In genomic region chr15:96948471-96948870, GRCm38 (mm10) we compare ENCODE assay signal across 9 mouse cellular contexts.
DNase-seq lines count a peak whose midpoint lies in the region; ATAC-seq and TF ChIP-seq lines count a peak whose summit lies in the region.
"Had no signal": no experiment of that assay in that cellular context is flagged by ENCODE, and none has a peak within 500 bp of the region (broad histone marks: within the 10 kb centered on the region; RNA-seq: fewer than 3 reads in every experiment).

No protein-coding gene starts in this region.

- H3K27me3 ChIP-seq in hindbrain, postnatal 0 days (ENCODE audit: insufficient read depth, low read length): no peaks in the 10 kb centered on the region
- H3K27me3 ChIP-seq in hindbrain, embryonic 16.5 days (replicated peaks; ENCODE audit: control insufficient read depth, insufficient read depth, low read length): no peaks in the 10 kb centered on the region
- no peaks in the 10 kb centered on the region for H3K27me3 ChIP-seq in liver, embryonic 14.5 days (ENCODE audit: control insufficient read depth, insufficient read depth, low read length)
- H3K27me3 ChIP-seq in stomach, embryonic 14.5 days (ENCODE audit: control insufficient read depth, insufficient read depth, low read length): no peaks in the 10 kb centered on the region
- H3K27me3 ChIP-seq in neural tube, embryonic 15.5 days (replicated peaks): no peaks in the 10 kb centered on the region
- H3K27me3 ChIP-seq: embryonic facial prominence, embryonic 13.5 days had no signal

- H3K9me3 ChIP-seq in hindbrain, postnatal 0 days (ENCODE audit: low read length): no peaks in the 10 kb centered on the region
- H3K9me3 ChIP-seq in hindbrain, embryonic 16.5 days (ENCODE audit: control insufficient read depth, low read length): no peaks in the 10 kb centered on the region
- no peaks in the 10 kb centered on the region for H3K9me3 ChIP-seq in liver, embryonic 14.5 days (ENCODE audit: control insufficient read depth, low read length)
- H3K9me3 ChIP-seq in stomach, embryonic 14.5 days (ENCODE audit: control insufficient read depth, low read depth, low read length): no peaks in the 10 kb centered on the region
- H3K9me3 ChIP-seq in neural tube, embryonic 15.5 days (replicated peaks): no peaks in the 10 kb centered on the region
- H3K9me3 ChIP-seq: embryonic facial prominence, embryonic 13.5 days had no signal

- H3K27ac ChIP-seq in hindbrain, postnatal 0 days: no peak overlapping the region
- H3K27ac ChIP-seq in hindbrain, embryonic 16.5 days (ENCODE audit: low read depth, low read length): no peak overlapping the region
- H3K27ac ChIP-seq in liver, embryonic 14.5 days: no peak overlapping the region
- H3K27ac ChIP-seq in stomach, embryonic 14.5 days (ENCODE audit: low read length): no peak overlapping the region
- no peak overlapping the region for H3K27ac ChIP-seq in neural tube, embryonic 15.5 days (replicated peaks)
- H3K27ac ChIP-seq: embryonic facial prominence, embryonic 13.5 days had no signal

- no peak overlapping the region for H3K9ac ChIP-seq in hindbrain, postnatal 0 days (replicated peaks; ENCODE audit: low read length)
- H3K9ac ChIP-seq in hindbrain, embryonic 16.5 days (ENCODE audit: low read depth, low read length): no peak overlapping the region
- no peak overlapping the region for H3K9ac ChIP-seq in liver, embryonic 14.5 days (replicated peaks)
- H3K9ac ChIP-seq in stomach, embryonic 14.5 days (replicated peaks; ENCODE audit: low read depth, low read length): no peak overlapping the region
- no peak overlapping the region for H3K9ac ChIP-seq in neural tube, embryonic 15.5 days (replicated peaks)
- H3K9ac ChIP-seq: embryonic facial prominence, embryonic 13.5 days had no signal

- no peak overlapping the region for H3K4me2 ChIP-seq in hindbrain, postnatal 0 days (ENCODE audit: low read depth, low read length)
- no peak overlapping the region for H3K4me2 ChIP-seq in hindbrain, embryonic 16.5 days (ENCODE audit: low read length)
- H3K4me2 ChIP-seq in liver, embryonic 14.5 days (ENCODE audit: low read depth): no peak overlapping the region
- no peak overlapping the region for H3K4me2 ChIP-seq in stomach, embryonic 14.5 days (replicated peaks; ENCODE audit: low read depth, low read length)
- H3K4me2 ChIP-seq in neural tube, embryonic 15.5 days: no peak overlapping the region
- H3K4me2 ChIP-seq: embryonic facial prominence, embryonic 13.5 days had no signal

- no peaks in the 10 kb centered on the region for H3K4me1 ChIP-seq in hindbrain, postnatal 0 days (ENCODE audit: insufficient read depth, low read length)
- no peaks in the 10 kb centered on the region for H3K4me1 ChIP-seq in hindbrain, embryonic 16.5 days (ENCODE audit: control insufficient read depth, insufficient read depth, low read depth, low read length)
- H3K4me1 ChIP-seq in liver, embryonic 14.5 days (replicated peaks; ENCODE audit: control insufficient read depth in 2 of 2, insufficient read depth in 2 of 2, low read length in 1 of 2): no peaks in the 10 kb centered on the region; a peak in 1 of 4 replicates
- peaks cover 9% of the 10 kb centered on the region; the same call in 1 of the 2 replicates for H3K4me1 ChIP-seq in stomach, embryonic 14.5 days (ENCODE audit: control insufficient read depth, insufficient read depth, low read length)
- peaks cover 6% of the 10 kb centered on the region for H3K4me1 ChIP-seq in neural tube, embryonic 15.5 days

- H3K4me3 ChIP-seq in hindbrain, postnatal 0 days (ENCODE audit: low read length): no peak overlapping the region
- H3K4me3 ChIP-seq in hindbrain, embryonic 16.5 days (ENCODE audit: low read length): no peak overlapping the region
- no peak overlapping the region for H3K4me3 ChIP-seq in liver, embryonic 14.5 days (ENCODE audit: insufficient read depth in 1 of 2, low read depth in 2 of 2, low read length in 2 of 2)
- no peak overlapping the region for H3K4me3 ChIP-seq in stomach, embryonic 14.5 days (ENCODE audit: low read depth, low read length)
- no peak overlapping the region for H3K4me3 ChIP-seq in neural tube, embryonic 15.5 days (replicated peaks)
- H3K4me3 ChIP-seq: embryonic facial prominence, embryonic 13.5 days had no signal

- ATAC-seq in hindbrain, postnatal 0 days: no peak
- no peak for ATAC-seq in hindbrain, embryonic 16.5 days
- ATAC-seq in granulocyte monocyte progenitor cell, adult 5-6 weeks (replicated peaks; ENCODE audit: poor library complexity, severe bottlenecking): 0 out of 2 replicates have a peak, but pooled peaks have one; percentile 44
- ATAC-seq in liver, embryonic 14.5 days (ENCODE audit: insufficient read depth): peak; percentile 56
- ATAC-seq in stomach, embryonic 14.5 days (ENCODE audit: insufficient number of reproducible peaks, insufficient read depth, low FRiP score, low read depth): peak; percentile 58; the same call in 1 of the 2 replicates
- no peak for ATAC-seq in neural tube, embryonic 15.5 days (ENCODE audit: low FRiP score)

- WGBS in hindbrain, postnatal 0 days: 79% methylated on average over 6 of the region's 6 CpGs
- WGBS in hindbrain, embryonic 16.5 days: 70% methylated on average over 6 of the region's 6 CpGs
- WGBS in liver, embryonic 14.5 days (ENCODE audit: insufficient replicate concordance): 59% methylated on average over 6 of the region's 6 CpGs
- 60% methylated on average over 6 of the region's 6 CpGs for WGBS in stomach, embryonic 14.5 days
- 79% methylated on average over 6 of the region's 6 CpGs for WGBS in neural tube, embryonic 15.5 days

- no peak for DNase-seq in hindbrain, postnatal 0 days (ENCODE audit: low spot score)
- peak; percentile 35 for DNase-seq in adrenal gland, adult 2 months
- DNase-seq in liver, embryonic 14.5 days (ENCODE audit: low read depth in 3 of 3, low spot score in 3 of 3): peak in 1 of 3 experiments; percentile 17
- DNase-seq in frontal cortex, postnatal 36 days (ENCODE audit: low spot score in 2 of 2): no peak

- no peak for TF ChIP-seq EP300 in liver, embryonic 14.5 days (IDR thresholded peaks at IDR 0.05; ENCODE audit: low read depth)

- TF ChIP-seq CTCF in hindbrain, postnatal 0 days (IDR thresholded peaks at IDR 0.05; ENCODE audit: low read depth): peak; percentile 55
- peak; percentile 90 for TF ChIP-seq CTCF in liver, embryonic 14.5 days (IDR thresholded peaks at IDR 0.05; ENCODE audit: low read depth)

- H3K36me3 ChIP-seq in hindbrain, postnatal 0 days (ENCODE audit: insufficient read depth, low read length): no peaks in the 10 kb centered on the region
- H3K36me3 ChIP-seq in hindbrain, embryonic 16.5 days (ENCODE audit: control insufficient read depth, insufficient read depth, low read length): no peaks in the 10 kb centered on the region
- H3K36me3 ChIP-seq in liver, embryonic 14.5 days (replicated peaks; ENCODE audit: control insufficient read depth, insufficient read depth, low read depth): no peaks in the 10 kb centered on the region
- no peaks in the 10 kb centered on the region for H3K36me3 ChIP-seq in stomach, embryonic 14.5 days (ENCODE audit: control insufficient read depth, insufficient read depth, low read length)
- no peaks in the 10 kb centered on the region for H3K36me3 ChIP-seq in neural tube, embryonic 15.5 days
- H3K36me3 ChIP-seq: embryonic facial prominence, embryonic 13.5 days had no signal

Comparison
In these comparisons a context has a peak if more than half of its experiments do, and no peak if none do; other contexts are left out.
1. ATAC-seq: peak in granulocyte monocyte progenitor cell, adult 5-6 weeks (single experiment), liver, embryonic 14.5 days (single experiment) and stomach, embryonic 14.5 days (single experiment); none in hindbrain, postnatal 0 days (single experiment), hindbrain, embryonic 16.5 days (single experiment) and neural tube, embryonic 15.5 days (single experiment).